Mouse (Mus musculus) ES-E14 (cell line): ENCODE measurements around the gene Gtf3c5.

Source experiments
- HCFC1 ChIP-seq: IDR thresholded peaks from 2 replicates; pipeline ENCODE4 v1.6.1; 2012; ENCODE audit warnings: low read length, inconsistent platforms, borderline replicate concordance; ENCODE audit not compliant: insufficient read depth
- MAFK ChIP-seq: IDR thresholded peaks from 2 replicates; pipeline ENCODE4 v1.6.1; 2014; ENCODE audit warnings: mild to moderate bottlenecking, low read depth, low read length, inconsistent platforms; ENCODE audit not compliant: insufficient read depth

GRCm38 (mm10) chr2:28524406-28524805 is 59.1 kb downstream of the Gtf3c5 start:
- TF ChIP-seq HCFC1 = no peak
- TF ChIP-seq MAFK = no peak
